Mouse (Mus musculus) cerebellum, adult 11 months (tissue): Measurements from ENCODE around the gene Klk1b1.
"Not testable (repeated sequence)": the region's sequence is repeated elsewhere in the genome, so short reads cannot be mapped to it uniquely, and the experiment has no call there.

Experiments used
- DNase-seq: peaks from one replicate; pipeline ENCODE4 v3.0.0; 2022

Gene Klk1b1

DNA sequence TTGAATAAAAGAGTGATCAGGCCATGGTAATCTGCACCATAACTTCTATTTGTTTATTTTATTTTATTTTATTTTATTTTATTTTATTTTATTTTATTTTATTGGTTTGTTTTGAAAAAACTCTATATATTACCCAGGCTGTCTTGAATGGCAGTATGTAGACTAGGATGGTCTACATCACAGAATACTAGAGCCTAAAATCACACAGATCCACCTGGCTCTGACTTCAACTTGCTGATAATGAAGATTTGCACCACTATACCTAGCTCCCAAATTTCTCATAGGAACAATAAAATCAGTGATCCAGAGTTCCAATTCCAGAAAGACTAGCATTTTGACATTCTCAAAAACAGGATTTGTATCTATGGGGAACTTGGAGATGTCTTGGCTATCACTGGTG is 45.3 kb downstream of the Klk1b1 start, which contains the start of gene Klk1b26:
TSS of gene Klk1b26 (plus strand) at position 301 of the 400 bp plus-strand sequence.
- not testable (repeated sequence) for DNase-seq

DNA sequence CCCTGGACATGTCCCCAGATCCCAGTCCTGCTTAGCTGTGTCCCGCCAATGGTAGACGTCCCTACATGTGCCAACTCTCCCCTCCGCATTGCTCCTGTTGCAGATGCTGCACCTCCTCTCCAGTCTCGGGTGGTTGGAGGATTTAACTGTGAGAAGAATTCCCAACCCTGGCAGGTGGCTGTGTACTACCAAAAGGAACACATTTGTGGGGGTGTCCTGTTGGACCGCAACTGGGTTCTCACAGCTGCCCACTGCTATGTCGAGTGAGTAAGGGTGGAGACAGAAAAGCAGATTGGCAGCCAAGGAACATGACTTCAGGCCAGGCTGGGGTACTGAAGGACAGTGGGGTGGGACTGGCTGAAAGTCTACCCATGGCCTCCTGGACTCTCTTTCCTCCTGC is 48.1 kb downstream of the Klk1b1 start:
- DNase-seq: not testable (repeated sequence)

DNA sequence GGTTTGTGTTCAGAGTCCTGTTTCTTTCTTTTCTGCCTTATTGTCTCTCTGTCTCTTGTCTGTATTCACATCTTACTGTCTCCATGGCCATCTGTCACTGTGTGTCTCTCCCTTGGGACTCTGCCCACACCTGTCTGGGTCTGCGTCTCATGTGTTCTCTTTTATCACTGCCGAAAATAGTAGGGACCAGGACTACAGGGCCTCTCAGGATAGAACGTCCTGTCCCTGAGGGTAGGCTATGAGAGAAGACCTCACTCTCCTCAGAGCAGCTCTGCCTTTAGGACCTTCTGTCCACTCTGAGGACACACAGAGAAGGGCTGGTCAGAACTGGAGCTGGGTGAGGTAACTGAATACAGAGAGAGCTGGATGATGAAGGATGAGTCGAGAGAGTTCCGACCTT is 48.5 kb downstream of the Klk1b1 start:
- no peak for DNase-seq
